Mouse (Mus musculus): ENCODE data around the gene Heatr3. TPM values are rescaled to one million over a fixed set of nuclear protein-coding genes. Genes with fewer than 3 reads are reported as not detected.

The Heatr3 gene
- total RNA-seq (2021), result 10 to 100 TPM; 22.5 to 25.7 TPM
- long read RNA-seq, experiment 1, transcript Heatr3-201 (15 exons, 3,251 nt), result major isoform, 22 of 27 reads
- long read RNA-seq, experiment 1, partial matches to known transcripts, result 2 of 27 reads
- long read RNA-seq, experiment 1, other reads (novel, unspliced or antisense), result 3 of 27 reads
- long read RNA-seq, experiment 2, transcript Heatr3-201 (15 exons, 3,251 nt), result major isoform, 29 of 31 reads
- long read RNA-seq, experiment 2, partial matches to known transcripts, result 2 of 31 reads
- long read RNA-seq, experiment 2, other reads (novel, unspliced or antisense), result 0 of 31 reads

DNA sequence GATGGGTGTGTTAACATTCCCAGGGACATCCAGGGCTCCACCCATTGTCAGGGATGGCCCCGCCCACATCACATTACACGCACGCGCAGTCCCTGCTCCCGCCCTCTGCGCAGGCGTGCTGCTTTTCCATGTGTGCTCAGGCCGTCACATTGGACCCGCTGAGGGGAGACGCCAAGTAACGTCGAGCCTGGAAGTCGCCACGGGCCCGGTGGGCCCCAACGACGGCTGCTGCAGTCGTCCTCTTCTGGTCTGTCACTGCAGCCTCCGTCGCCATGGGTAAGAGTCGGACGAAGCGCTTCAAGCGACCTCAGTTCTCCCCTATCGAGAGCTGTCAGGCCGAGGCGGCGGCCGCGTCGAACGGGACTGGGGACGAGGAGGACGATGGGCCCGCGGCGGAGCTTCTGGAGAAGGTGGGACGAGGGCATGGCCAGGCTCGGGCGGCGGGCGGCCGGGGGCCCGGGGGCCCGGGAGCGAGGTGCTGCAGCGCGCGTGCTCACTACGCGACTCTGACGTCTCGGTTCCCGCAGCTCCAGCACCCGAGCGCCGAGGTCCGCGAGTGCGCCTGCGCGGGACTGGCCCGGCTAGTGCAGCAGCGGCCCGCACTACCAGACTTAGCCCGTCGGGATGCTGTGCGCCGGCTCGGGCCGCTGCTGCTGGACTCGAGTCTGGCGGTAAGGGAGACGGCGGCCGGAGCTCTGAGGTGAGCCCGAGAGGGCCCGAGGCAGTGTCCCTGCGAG, at the start of gene Heatr3:
Heatr3 (plus strand) TSS at position 108 of the 737 bp plus-strand sequence.
- DNase-seq, result peak; percentile 92

DNA sequence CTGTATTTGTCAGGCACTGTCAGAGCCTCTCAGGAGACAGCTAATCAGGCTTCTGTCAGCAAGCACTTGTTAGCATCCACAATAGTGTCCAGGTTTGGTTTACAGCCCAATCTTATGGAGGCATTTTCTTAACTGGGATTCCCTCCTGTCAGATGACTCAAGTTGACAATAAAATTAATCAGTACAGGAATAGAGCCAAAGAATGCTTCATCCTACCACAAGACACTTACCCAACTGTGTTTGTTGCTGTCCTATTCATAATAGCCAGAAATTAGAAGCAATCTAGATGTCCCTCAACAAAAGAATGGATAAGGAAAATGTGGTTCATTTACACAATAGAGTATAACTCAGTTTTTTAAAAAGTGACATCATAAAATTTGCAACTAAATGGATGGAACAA, 49.6 kb upstream of the Heatr3 start:
- no peak for DNase-seq

DNA sequence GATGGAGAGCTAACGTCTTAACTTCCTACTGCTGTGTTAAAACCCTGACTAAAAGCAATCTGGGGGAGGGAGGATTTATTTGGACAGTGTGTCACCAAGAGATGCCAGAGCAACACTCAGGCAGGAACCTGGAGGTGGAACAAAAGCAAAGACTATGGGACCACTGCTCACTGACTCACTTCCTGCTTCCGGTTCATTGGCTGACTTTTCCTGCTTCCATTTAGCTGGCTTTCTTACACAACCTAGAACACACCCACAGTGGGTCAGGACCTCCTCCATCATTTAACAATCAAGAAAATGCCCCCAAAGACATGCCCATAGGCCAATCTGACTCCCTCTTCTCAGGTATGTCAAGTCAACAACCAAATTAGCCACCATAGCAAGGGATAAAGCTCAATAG, 46.0 kb upstream of the Heatr3 start:
- DNase-seq, result no peak

DNA sequence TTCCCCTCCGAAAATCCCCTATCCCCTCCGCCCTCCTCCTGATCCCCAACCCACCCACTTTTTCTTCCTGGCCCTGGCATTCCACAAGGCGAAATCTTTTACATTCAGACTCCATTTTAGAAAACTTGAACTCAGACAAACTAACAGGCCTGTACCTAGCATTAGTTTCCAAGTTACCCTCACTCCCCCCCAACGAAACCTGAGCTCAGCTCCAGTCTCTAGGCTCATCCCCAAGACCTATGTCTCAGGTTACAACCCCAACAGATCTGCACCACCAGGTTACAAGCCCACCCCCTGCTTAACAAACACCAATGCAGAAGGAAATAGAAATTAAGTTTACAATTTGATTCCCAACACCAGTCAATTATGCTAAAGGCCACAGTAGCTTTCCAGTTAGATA, 44.3 kb upstream of the Heatr3 start:
- no peak for DNase-seq

DNA sequence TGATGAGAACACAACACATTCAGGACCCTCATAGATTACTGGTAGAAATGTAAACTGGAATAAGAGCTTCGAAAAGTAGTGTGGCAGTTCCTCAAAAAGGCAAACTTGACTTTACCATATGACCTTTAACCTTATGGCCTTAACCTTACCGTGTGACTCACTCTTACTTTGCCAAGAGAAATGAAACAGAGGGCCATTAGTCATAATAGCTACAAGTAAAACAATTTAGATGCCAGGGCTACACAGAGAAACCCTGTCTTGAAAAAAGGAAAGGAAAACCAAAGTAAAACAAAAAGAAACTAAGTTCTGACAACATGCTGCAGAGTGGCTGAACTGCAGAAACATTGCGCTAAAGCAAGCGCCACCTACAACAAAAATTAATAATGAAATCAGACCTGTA, 38.8 kb upstream of the Heatr3 start:
- DNase-seq, result no peak

DNA sequence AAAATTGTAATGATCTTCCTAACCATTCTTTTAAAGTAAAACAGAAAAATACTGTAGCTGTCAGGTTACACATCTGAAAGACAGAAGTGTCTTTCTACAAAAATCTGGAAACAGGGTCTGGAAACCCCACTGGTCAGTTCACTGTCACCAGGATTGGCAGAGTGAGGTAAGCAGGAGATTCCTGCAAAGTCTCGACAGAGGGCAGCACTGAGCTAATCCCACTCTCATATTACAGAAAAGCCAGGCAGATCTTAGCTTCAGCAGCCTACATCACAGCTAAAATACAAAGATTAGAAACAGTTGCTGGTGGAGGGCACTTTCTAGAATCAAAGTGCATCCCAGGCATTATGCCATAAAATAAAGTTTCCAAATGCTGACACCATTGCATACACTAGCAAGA, 38.1 kb upstream of the Heatr3 start:
- DNase-seq, result no peak

DNA sequence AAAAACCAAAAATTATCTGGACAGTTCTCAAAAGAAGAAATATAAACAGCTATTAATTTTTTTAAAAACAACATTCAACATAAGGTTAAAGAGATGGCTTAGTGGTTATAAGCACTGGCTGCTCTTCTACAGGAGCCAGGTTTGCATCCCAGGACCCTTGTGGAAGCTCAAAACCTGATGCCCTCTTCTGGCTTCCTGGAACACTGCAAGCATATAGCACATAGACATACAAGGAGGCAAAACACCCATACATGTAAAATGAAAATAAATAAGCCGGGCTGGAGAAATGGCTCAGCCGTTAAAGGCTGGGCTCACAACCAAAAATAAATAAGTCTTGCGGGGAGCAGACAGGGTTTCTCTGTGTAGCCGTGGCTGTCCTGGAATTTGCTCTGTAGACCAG, 28.4 kb upstream of the Heatr3 start:
- no peak for DNase-seq

DNA sequence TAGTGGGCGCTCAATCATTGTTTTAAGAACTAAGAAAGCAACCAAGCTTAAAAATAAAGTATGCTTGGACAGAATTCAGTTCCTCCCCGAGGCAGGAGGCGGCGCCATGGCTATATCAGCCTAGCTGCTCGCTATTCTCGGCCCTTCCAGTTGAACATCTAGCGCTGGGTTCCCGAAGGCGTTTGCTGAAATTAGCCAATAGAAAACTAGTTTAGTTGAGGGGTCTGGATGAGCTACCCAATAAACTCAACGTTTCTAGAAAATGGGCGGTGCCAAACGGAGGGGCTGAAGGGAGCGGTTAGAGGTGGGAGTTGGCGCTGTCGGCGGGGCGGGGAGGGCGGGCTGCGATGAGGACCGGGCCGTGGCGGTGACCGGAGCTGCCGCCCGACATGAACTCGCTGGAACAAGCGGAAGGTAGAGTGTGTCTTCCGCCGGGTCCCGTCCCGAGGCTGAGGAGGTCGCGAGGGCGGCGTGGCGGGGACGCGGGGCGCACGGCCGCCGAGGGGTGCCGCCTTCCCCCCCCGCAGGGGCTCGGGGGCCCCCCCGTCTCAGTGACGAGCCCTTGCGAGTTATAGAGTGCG, 19.1 kb upstream of the Heatr3 start, which contains the start of gene Cnep1r1:
Cnep1r1 (plus strand) TSS at position 314 of the 581 bp plus-strand sequence.
- DNase-seq, result peak; percentile 93

DNA sequence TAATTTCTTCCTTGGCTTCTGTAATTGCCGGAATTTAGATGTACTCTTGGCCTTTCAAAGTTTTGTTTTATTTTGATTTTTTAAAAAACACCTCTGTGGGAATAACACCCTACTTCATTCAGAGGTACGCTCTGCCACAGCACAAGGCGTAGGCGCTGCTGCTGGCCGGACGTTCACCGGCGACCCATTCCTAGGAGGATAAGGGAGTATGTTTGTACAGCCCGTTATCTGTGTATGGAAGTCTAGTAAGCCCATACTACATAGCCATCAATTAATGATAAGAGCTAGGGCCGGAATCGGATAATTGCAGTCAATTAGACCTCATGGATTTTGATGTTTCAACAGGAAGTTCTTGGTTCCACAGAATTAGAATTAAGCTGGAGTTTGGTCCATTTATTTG, 18.6 kb upstream of the Heatr3 start:
- DNase-seq, result no peak

DNA sequence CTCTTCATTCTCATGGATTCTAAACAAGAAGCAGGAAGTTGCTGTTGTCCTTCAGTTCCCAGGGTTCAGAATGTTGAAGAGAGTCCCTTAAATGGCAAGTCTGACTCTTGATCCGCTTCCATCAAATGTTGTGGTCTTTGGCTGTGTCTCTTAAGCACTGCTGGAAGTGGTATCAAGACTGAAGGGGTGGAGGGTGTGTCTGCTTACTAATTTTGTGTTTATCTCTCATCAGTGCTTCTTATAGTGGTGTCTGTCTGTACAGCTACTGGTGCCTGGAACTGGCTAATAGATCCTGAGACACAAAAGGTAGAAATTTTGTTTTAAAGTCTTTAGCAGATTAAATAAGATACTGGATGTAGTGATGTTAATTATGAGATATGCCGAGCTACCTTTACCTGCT, 12.8 kb upstream of the Heatr3 start:
- DNase-seq, result no peak

DNA sequence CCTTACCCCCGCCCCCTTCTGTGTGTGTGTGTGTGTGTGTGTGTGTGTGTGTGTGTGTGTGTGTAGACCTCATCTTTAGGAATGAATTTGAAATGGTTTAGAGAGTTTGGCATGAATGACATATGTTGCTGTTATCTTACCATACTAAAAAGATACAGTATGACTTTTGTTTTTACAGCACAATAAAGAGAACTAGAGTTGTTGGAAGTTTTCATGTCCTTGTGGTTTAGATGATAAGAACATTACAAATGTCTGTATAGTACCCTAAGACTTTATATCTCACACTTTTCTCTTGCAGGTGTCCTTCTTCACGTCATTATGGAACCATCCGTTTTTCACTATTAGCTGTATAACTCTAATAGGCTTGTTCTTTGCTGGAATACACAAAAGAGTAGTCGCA, 8.3 kb upstream of the Heatr3 start:
- DNase-seq, result no peak

DNA sequence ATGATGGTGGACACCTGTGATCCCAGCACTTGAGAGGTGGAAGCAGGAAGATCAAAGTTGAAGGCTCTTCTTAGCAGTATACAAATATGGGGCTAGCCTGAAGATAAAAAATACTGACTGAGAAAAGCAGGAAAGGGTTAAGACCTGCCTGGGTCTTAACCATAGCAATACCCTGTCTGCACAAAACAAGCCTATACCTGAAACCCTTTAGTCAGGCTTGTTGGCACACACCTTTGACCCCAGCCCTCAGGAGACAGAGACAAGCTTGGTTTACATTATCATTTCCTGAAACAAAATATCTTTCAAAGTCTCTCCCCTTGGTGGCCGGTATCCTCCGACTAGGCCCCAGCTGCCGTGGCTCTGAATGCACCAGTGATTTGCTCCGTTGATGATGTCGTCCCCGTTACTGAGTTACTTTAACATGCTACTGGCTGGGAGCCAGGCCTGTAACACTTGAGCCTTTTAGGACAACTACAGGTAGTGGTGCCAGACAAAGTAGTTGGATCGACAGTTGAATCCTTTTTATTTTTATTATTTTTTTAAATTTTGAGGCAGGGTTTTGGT, 6.8 kb upstream of the Heatr3 start:
- DNase-seq, result no peak

DNA sequence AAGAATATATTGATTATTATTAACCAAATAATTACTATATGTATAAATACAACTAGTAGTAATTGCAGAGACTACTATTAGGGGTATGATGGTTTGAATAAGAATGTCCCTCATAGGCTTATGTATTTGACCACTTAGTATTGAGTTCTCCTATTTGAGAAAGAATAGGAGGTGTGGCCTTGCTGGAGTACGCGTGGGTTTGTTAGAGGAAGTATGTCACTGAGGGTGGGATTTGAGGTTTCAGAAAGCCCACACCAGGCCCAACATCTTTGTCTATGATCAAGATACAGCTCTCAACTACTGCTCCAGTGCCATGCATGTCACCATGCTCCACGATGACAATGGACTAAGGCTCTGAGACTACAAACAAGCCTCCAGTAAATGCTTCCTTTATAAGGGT, 1.6 kb downstream of the Heatr3 start:
- DNase-seq, result no peak

DNA sequence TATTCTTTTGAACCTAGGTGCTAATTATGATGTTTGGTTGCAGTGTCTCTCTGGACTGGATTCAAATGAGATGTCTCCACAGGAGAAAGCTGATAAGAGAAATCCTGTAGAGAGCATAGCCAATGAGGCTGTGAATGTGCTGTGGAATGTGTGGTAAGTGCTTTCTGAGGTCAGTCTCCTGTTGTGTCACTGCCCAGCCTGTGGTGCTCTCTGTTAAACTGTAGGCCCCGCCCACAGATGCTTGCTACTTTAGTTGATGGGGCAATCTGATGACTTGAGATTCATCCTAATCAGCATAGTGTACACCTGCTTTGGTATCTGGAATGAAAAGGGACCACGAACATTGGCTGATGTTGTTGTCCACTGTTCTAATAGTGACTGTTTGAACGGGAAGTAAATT, 4.0 kb downstream of the Heatr3 start:
- DNase-seq, result no peak

DNA sequence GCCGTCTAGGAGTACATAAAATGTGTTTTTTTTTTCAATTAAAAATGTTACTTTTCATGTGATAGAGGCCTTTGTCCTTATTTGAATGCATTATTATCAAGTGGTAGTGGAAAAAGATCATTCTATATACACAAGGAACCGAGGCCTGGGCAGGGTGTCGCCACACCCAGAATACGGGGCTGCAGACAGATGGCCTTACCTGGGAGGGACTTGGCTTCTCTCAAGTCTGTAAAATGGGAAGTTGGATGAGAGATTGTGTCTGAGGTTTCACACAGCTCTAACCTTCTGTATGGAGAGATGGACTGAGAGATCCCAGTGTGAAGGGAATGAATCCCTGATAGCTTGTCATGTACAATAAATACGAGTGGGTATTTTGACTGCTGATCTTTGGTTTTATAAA, 6.4 kb downstream of the Heatr3 start:
- no peak for DNase-seq

DNA sequence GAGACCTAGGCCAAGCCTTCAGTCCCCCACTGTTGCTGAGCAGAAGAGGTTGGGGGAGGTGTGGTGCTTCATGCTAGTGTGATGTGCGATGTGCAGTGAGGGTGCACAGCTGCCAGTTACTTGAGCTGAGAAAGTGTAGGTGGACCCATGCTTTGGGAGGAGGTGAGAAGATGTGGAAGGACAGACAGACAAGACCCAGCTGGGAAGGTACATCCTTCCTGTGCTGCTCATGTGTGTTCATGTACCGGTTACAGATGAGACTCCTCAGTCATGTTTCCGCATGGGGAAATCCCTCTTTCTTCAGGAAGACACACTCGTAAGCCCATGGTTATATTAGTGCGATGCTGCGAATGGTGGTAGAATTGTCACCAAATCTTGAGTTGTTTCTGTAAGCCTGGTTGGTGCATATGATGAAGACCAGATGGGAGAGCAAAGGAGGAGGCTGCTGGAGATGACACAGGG, 13.3 kb downstream of the Heatr3 start:
- DNase-seq, result no peak

DNA sequence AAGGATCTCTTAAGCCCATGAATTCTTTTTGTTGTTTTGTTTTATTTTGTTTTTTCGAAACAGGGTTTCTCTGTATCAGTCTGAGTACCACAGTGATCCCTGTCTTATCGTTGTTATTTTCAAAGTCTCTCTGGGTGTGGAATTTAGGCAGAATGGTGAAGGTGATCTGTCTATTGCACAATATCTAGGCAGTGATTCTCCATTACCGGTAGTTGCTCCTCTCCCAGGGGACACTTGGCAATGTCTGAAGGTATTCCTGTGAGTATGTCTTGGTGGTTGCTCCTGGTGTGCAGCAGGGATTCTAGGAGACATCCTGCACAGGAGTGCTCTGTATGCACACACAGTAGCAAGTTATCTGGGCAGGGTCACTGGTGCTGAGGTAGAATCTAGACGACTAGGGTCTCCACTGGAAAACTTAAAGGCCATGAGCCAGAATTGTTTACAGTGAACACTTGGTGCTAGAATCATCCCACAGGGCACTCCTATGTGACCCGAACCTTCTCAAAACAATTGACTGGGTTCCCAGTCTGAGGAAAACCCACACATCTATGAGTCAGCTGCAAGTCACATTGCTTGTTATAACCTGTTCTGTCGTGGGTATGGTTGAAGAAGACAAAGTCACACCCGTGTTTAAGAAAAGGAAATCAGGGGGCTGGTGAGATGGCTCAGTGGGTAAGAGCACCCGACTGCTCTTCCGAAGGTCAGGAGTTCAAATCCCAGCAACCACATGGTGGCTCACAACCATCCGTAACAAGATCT, 22.8 kb downstream of the Heatr3 start:
- DNase-seq, result no peak

DNA sequence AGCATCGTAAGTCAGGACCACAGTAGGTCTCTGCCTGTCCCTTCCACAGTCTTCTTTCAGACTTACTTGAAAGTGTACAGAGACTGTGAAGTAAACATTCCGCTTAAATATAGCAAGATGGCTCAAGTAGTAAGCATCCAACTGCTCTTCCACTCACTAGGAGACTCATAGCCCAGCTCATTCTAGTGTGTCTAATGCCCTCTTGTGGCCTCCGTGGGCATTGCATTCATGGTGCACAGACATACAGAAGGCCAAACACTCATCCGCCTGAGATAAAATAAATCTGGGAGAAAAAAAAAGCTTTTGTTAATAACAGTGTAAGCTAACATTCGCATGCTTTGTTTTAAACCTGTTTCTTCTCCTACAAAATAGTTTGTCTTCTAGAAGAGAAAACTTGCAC, 23.8 kb downstream of the Heatr3 start:
- no peak for DNase-seq

DNA sequence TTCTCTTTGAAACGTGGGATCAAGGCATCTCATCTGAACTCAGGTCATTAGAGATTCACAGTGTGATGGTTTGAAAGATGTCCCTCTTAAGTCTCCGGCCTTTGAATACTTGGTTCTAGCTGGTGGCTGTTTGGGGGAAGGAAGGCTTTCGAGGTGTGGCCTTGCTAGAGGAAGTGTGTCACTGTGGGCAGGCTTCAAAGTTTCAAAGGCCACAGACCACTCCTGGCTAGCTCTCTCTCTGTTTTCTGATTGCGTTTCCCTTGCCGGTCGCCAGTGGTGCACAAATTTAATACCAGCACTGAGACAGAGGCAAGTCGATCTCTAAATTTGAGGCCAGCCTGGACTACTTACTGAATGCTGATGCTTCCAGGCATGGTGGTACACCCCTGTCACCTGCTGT, 37.6 kb downstream of the Heatr3 start:
- no peak for DNase-seq

DNA sequence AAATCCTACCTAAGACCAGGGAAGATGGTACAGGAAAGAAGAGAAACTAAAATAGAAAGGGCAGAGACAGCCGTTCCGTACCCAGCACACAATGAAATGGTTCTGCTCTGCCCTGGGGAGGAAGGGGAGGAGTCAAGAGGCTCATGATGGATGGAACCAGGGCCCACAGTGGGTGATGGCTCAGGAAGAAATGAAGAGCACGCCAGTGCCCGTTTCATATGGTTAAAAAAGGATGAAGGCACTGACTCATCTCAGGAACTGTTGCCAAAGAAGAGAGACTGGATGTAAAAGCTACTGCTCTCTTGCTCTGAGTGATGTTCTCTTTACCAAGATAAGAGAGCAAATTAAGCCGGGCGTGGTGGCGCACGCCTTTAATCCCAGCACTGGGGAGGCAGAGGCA, 39.6 kb downstream of the Heatr3 start:
- no peak for DNase-seq

DNA sequence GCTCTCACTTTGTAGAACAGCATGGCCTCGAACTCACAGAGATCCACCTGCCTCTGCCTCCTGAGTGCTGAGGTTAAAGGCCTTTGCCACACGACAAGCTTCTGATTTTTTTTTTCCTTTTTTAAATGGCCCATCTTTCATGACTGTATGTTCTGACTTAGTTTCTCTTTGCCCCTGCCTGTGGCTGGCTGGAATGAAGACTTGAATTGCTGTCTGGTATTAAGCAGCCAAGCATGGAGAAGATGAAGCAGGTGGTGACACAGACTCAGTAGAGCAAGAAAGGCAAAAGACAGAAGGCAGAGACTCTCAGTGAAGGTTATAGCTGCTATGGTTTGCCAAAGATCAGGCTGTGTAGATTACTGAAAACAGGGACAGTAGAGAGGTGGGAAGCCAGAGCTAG, 45.5 kb downstream of the Heatr3 start:
- no peak for DNase-seq

DNA sequence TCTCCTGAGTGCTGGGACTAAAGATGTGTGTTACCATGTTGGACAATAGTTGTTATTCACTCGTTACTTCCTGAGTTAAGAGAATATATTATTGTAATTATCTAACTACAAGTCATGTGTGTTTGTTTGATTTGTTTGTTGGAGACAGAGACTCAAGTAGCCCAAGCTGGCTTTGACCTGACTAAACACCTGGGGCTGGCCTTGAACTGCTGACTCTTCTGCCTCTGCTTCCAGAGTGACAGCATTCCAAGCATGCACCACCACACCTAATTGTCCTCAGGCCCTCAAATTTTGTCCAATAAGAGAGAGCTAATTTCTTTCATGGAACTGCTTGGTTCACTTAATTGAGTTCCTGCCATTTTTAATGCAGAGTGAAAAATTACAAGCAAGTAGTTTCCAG, 47.3 kb downstream of the Heatr3 start:
- DNase-seq, result no peak

Data from gastrocnemius, postnatal 25 days (tissue).